Mouse (Mus musculus) forebrain, embryonic 15.5 days (tissue): ENCODE measurements around the gene Gm42791. TPM values are rescaled to one million over a fixed set of nuclear protein-coding genes. Genes with fewer than 3 reads are reported as not detected.

ENCODE experiments used
- ATAC-seq: fragments of 200-750 bp; cut with Nextera tagmentation; replicated peaks from 2 replicates; pipeline ENCODE4 v1.8.0; 2017; ENCODE audit warnings: mild to moderate bottlenecking, moderate TSS enrichment, moderate library complexity
- H3K27ac ChIP-seq: fragments of 300-500 bp; sonication (generic); replicated peaks from 2 replicates; pipeline ENCODE4 v1.5.1; 2015; ENCODE audit warnings: mild to moderate bottlenecking, inconsistent platforms
- H3K27me3 ChIP-seq: fragments of 300-500 bp; sonication (generic); 2 replicates; pipeline ENCODE4 v1.6.1; 2015; ENCODE audit warnings: inconsistent platforms
- H3K36me3 ChIP-seq: fragments of 300-500 bp; sonication (generic); 2 replicates; pipeline ENCODE4 v1.6.1; 2015; ENCODE audit warnings: mild to moderate bottlenecking, inconsistent platforms
- H3K4me1 ChIP-seq: fragments of 300-500 bp; sonication (generic); 2 replicates; pipeline ENCODE4 v1.6.1; 2015; ENCODE audit warnings: inconsistent platforms
- H3K4me2 ChIP-seq: fragments of 300-500 bp; sonication (generic); replicated peaks from 2 replicates; pipeline ENCODE4 v1.6.1; 2015; ENCODE audit warnings: mild to moderate bottlenecking, inconsistent platforms
- H3K4me3 ChIP-seq: fragments of 300-500 bp; sonication (generic); 2 replicates; pipeline ENCODE4 v1.5.1; 2015; ENCODE audit warnings: mild to moderate bottlenecking, inconsistent platforms
- H3K9ac ChIP-seq: fragments of 300-500 bp; sonication (generic); replicated peaks from 2 replicates; pipeline ENCODE4 v1.6.1; 2015; ENCODE audit warnings: mild to moderate bottlenecking, inconsistent platforms
- H3K9me3 ChIP-seq: fragments of 300-500 bp; sonication (generic); 2 replicates; pipeline ENCODE4 v1.6.1; 2016; ENCODE audit warnings: inconsistent platforms
- WGBS: fragments of 180-500 bp; shearing (Covaris S2); methylation state at CpG from one replicate; pipeline ENCODE4 v1.1.7; 2015; ENCODE audit warnings: mixed read lengths; 5-methylcytosine and 5-hydroxymethylcytosine counted together
- polyA plus RNA-seq: library from polyadenylated mRNA; unstranded; fragments of >200 nt; fragmentation: Nextera tagmentation; extraction: Ambion mirVana; gene quantifications from 2 replicates; pipeline ENCODE4 v1.2.1, GENCODE M21; 2015

Gm42791 gene
- polyA plus RNA-seq, 1 experiment from 2014 or later = 7.4 TPM

GRCm38 (mm10) chr5:148908191-148909056 is 86.5 kb downstream of the Gm42791 start:
- Histone ChIP-seq H3K4me1 (peaks cover 16% of the 10 kb centered on the region; the same call in 1 of the 2 replicates), H3K9me3 (0 out of 2 replicates have a peak, but pooled peaks cover 6% of the 10 kb centered on the region), H3K27ac (0 out of 2 replicates have a peak overlapping the region, but pooled peaks have one; percentile 2), H3K9ac (no peak overlapping the region), H3K36me3 (peaks cover 27% of the 10 kb centered on the region), H3K4me3 (no peak overlapping the region), H3K27me3 (no peaks in the 10 kb centered on the region), H3K4me2 (no peak overlapping the region)
- ATAC-seq = 0 out of 2 replicates have a peak, but pooled peaks have one; percentile 14
- WGBS = 68% methylated on average over 17 of the region's 17 CpGs

- no peaks in the 10 kb centered on the region for H3K9me3 ChIP-seq
- ATAC-seq = no peak
- no peak overlapping the region for H3K27ac ChIP-seq
- no peak overlapping the region for H3K4me3 ChIP-seq
- no peaks in the 10 kb centered on the region for H3K27me3 ChIP-seq
- H3K4me2 ChIP-seq = no peak overlapping the region
- H3K36me3 ChIP-seq = peaks cover 20% of the 10 kb centered on the region
- WGBS = 84% methylated on average over 4 of the region's 4 CpGs
- peaks cover 16% of the 10 kb centered on the region; the same call in 1 of the 2 replicates for H3K4me1 ChIP-seq
- H3K9ac ChIP-seq = no peak overlapping the region
Observed at GRCm38 (mm10) chr5:148906305-148906704, 88.6 kb downstream of the Gm42791 start.

GRCm38 (mm10) chr5:148904846-148905245 is 90.1 kb downstream of the Gm42791 start:
- Histone ChIP-seq H3K27me3 (no peaks in the 10 kb centered on the region), H3K9me3 (no peaks in the 10 kb centered on the region), H3K4me3 (no peak overlapping the region), H3K4me2 (no peak overlapping the region), H3K27ac (no peak overlapping the region), H3K9ac (no peak overlapping the region), H3K36me3 (peaks cover 18% of the 10 kb centered on the region), H3K4me1 (peaks cover 16% of the 10 kb centered on the region; the same call in 1 of the 2 replicates)
- no peak for ATAC-seq
- 74% methylated on average over 6 of the region's 6 CpGs for WGBS

GRCm38 (mm10) chr5:148899361-148899760 is 95.6 kb downstream of the Gm42791 start:
- H3K27me3 ChIP-seq = no peaks in the 10 kb centered on the region
- 94% methylated on average over 7 of the region's 7 CpGs for WGBS
- H3K4me2 ChIP-seq = no peak overlapping the region
- no peak overlapping the region for H3K4me3 ChIP-seq
- peaks cover 16% of the 10 kb centered on the region for H3K36me3 ChIP-seq
- H3K9ac ChIP-seq = no peak overlapping the region
- H3K4me1 ChIP-seq = peaks cover 13% of the 10 kb centered on the region
- no peak for ATAC-seq
- H3K27ac ChIP-seq = no peak overlapping the region
- H3K9me3 ChIP-seq = no peaks in the 10 kb centered on the region

GRCm38 (mm10) chr5:148897941-148898417 is 97.0 kb downstream of the Gm42791 start:
- 49% methylated on average over 12 of the region's 12 CpGs for WGBS
- Histone ChIP-seq H3K36me3 (peaks cover 15% of the 10 kb centered on the region), H3K9me3 (no peaks in the 10 kb centered on the region), H3K27me3 (no peaks in the 10 kb centered on the region), H3K9ac (no peak overlapping the region), H3K27ac (no peak overlapping the region), H3K4me1 (peaks cover 13% of the 10 kb centered on the region), H3K4me2 (no peak overlapping the region), H3K4me3 (no peak overlapping the region)
- peak; percentile 63; the same call in 1 of the 2 replicates for ATAC-seq

GRCm38 (mm10) chr5:148897069-148897702 is 97.8 kb downstream of the Gm42791 start:
- Histone ChIP-seq H3K4me3 (no peak overlapping the region), H3K4me1 (peaks cover 13% of the 10 kb centered on the region), H3K36me3 (peaks cover 20% of the 10 kb centered on the region), H3K9me3 (no peaks in the 10 kb centered on the region), H3K9ac (no peak overlapping the region), H3K4me2 (no peak overlapping the region), H3K27ac (no peak overlapping the region), H3K27me3 (no peaks in the 10 kb centered on the region)
- 74% methylated on average over 14 of the region's 14 CpGs for WGBS
- ATAC-seq = no peak

GRCm38 (mm10) chr5:148896515-148896914 is 98.4 kb downstream of the Gm42791 start:
- Histone ChIP-seq H3K9me3 (no peaks in the 10 kb centered on the region), H3K4me1 (peaks cover 13% of the 10 kb centered on the region), H3K9ac (no peak overlapping the region), H3K27me3 (no peaks in the 10 kb centered on the region), H3K4me2 (no peak overlapping the region), H3K36me3 (peaks cover 26% of the 10 kb centered on the region), H3K4me3 (no peak overlapping the region), H3K27ac (no peak overlapping the region)
- no peak for ATAC-seq
- 88% methylated on average over 10 of the region's 10 CpGs for WGBS

- H3K9me3 ChIP-seq = no peaks in the 10 kb centered on the region
- no peak overlapping the region for H3K4me2 ChIP-seq
- no peak overlapping the region for H3K27ac ChIP-seq
- H3K9ac ChIP-seq = no peak overlapping the region
- WGBS = 92% methylated on average over 7 of the region's 7 CpGs
- H3K4me3 ChIP-seq = no peak overlapping the region
- H3K27me3 ChIP-seq = no peaks in the 10 kb centered on the region
- H3K36me3 ChIP-seq = peaks cover 32% of the 10 kb centered on the region
- ATAC-seq = no peak
- peaks cover 13% of the 10 kb centered on the region for H3K4me1 ChIP-seq
Observed at GRCm38 (mm10) chr5:148895833-148896232, 99.1 kb downstream of the Gm42791 start.

GRCm38 (mm10) chr5:148895034-148895433 is 99.9 kb downstream of the Gm42791 start:
- H3K9me3 ChIP-seq = no peaks in the 10 kb centered on the region
- H3K27me3 ChIP-seq = no peaks in the 10 kb centered on the region
- H3K27ac ChIP-seq = no peak overlapping the region
- H3K4me1 ChIP-seq = peaks cover 13% of the 10 kb centered on the region
- 25% methylated on average over 5 of the region's 5 CpGs for WGBS
- ATAC-seq = no peak
- peaks cover 39% of the 10 kb centered on the region for H3K36me3 ChIP-seq
- H3K4me2 ChIP-seq = no peak overlapping the region
- H3K9ac ChIP-seq = no peak overlapping the region
- no peak overlapping the region for H3K4me3 ChIP-seq

GRCm38 (mm10) chr5:148890237-148890636 is 104.7 kb downstream of the Gm42791 start:
- no peak overlapping the region for H3K4me3 ChIP-seq
- H3K27ac ChIP-seq = no peak overlapping the region
- H3K27me3 ChIP-seq = no peaks in the 10 kb centered on the region
- no peak for ATAC-seq
- 98% methylated on average over 4 of the region's 4 CpGs for WGBS
- H3K4me2 ChIP-seq = no peak overlapping the region
- H3K9me3 ChIP-seq = no peaks in the 10 kb centered on the region
- peaks cover 65% of the 10 kb centered on the region for H3K36me3 ChIP-seq
- H3K4me1 ChIP-seq = 0 out of 2 replicates have a peak, but pooled peaks cover 4% of the 10 kb centered on the region
- no peak overlapping the region for H3K9ac ChIP-seq

- no peak overlapping the region for H3K27ac ChIP-seq
- H3K4me2 ChIP-seq = no peak overlapping the region
- H3K9ac ChIP-seq = no peak overlapping the region
- no peak for ATAC-seq
- H3K27me3 ChIP-seq = no peaks in the 10 kb centered on the region
- no peaks in the 10 kb centered on the region for H3K9me3 ChIP-seq
- H3K4me1 ChIP-seq = 0 out of 2 replicates have a peak, but pooled peaks cover 4% of the 10 kb centered on the region
- peaks cover 57% of the 10 kb centered on the region for H3K36me3 ChIP-seq
- 94% methylated on average over 6 of the region's 6 CpGs for WGBS
- H3K4me3 ChIP-seq = no peak overlapping the region
Observed at GRCm38 (mm10) chr5:148888032-148888431, 106.9 kb downstream of the Gm42791 start.
